Mouse (Mus musculus) retina, adult 2 months (tissue): ENCODE data around the gene Cd3g.

Experiments
- DNase-seq: peaks from one replicate; pipeline ENCODE4 v3.0.0-alpha.2; 2012; ENCODE audit warnings: low read depth, low spot score

Cd3g gene

GRCm38 (mm10) chr9:44919606-44920005 is 60.6 kb downstream of the Cd3g start:
- no peak for DNase-seq
